Mouse (Mus musculus) kidney, adult 2 months (tissue): ENCODE results near the gene Itpk1.

Experiments
- CTCF ChIP-seq: fragments of 200-500 bp; conservative IDR thresholded peaks from 2 replicates; pipeline ENCODE4 v1.5.1; 2011; ENCODE audit warnings: low read depth, mild to moderate bottlenecking, control low read depth, low read length, moderate library complexity, mixed read lengths; ENCODE audit not compliant: insufficient read depth, insufficient read length
- POLR2A ChIP-seq: fragments of 200-500 bp; IDR thresholded peaks from one replicate; pipeline ENCODE4 v1.6.1; 2011; ENCODE audit warnings: low read depth, low read length, control low read depth

DNA sequence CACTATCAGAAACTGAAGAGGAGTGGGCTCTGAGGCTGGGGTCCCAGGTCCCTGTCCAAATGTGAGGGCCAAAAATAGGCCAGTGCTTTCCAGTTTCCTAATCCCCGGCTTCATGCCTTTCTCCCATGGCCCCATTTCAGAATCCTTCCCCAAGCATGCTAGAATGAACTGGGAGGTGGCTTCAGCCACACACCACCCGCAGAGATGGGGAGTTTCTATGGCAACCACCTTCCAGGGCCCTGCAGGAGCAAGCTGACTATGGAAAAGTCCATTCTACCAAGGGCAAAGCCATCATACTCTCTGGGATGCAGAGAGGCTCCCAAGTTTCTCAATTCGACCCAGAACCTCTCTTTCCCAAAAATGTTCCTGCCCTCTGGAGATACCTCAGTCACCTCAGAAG, 65.9 kb downstream of the Itpk1 start:
- no peak for TF ChIP-seq CTCF
- no peak for TF ChIP-seq POLR2A
